ENCODE assay signal across 9 mouse cellular contexts in genomic region chr10:80262169-80262568, GRCm38 (mm10). TPM values are rescaled to one million over a fixed set of nuclear protein-coding genes. Genes with fewer than 3 reads are reported as not detected.
DNase-seq lines count a peak whose midpoint lies in the region; ATAC-seq and TF ChIP-seq lines count a peak whose summit lies in the region.
"Had no signal": no experiment of that assay in that cellular context is flagged by ENCODE, and none has a peak within 500 bp of the region (broad histone marks: within the 10 kb centered on the region; RNA-seq: fewer than 3 reads in every experiment).

No protein-coding gene starts in this region.

- no peak for ATAC-seq in kidney, embryonic 14.5 days (ENCODE audit: low FRiP score, low TSS enrichment)
- no peak for ATAC-seq in forebrain, postnatal 0 days
- no peak for ATAC-seq in liver, embryonic 16.5 days (ENCODE audit: low read depth)

- TF ChIP-seq POLR2A in MEL (IDR thresholded peaks at IDR 0.05; ENCODE audit: control insufficient read depth in 1 of 2, insufficient read depth in 1 of 2, low read depth in 1 of 2, low read length in 2 of 2, poor library complexity in 1 of 2): no peak

- H3K27ac ChIP-seq in kidney, embryonic 14.5 days (ENCODE audit: low read depth, low read length): peak overlapping the region; percentile 98; the same call in 1 of the 2 replicates
- peak overlapping the region; percentile 89 for H3K27ac ChIP-seq in MEL (ENCODE audit: control insufficient read depth, low read depth, low read length)
- H3K27ac ChIP-seq in forebrain, postnatal 0 days (ENCODE audit: low read depth, low read length): no peak overlapping the region
- peak overlapping the region; percentile 95 for H3K27ac ChIP-seq in liver, embryonic 16.5 days (ENCODE audit: low read length)

- intact Hi-C loops in left cerebral cortex, postnatal 4 days (cut with DNase I): no loop called here

- TF ChIP-seq CTCF in MEL (IDR thresholded peaks at IDR 0.05 in 2 of 3, conservative IDR thresholded peaks at IDR 0.05 in 1 of 3; ENCODE audit: control insufficient read depth in 1 of 3, insufficient read depth in 1 of 3, low read depth in 2 of 3, low read length in 3 of 3, poor library complexity in 1 of 3, severe bottlenecking in 1 of 3): no peak
- TF ChIP-seq CTCF in forebrain, postnatal 0 days (IDR thresholded peaks at IDR 0.05; ENCODE audit: low read depth): no peak

- DNase-seq in kidney, postnatal 25 days: no peak
- DNase-seq in MEL (ENCODE audit: low read depth, low spot score): peak; percentile 55
- no peak for DNase-seq in forebrain, postnatal 0 days
- no peak for DNase-seq in left cerebral cortex, postnatal 4 days
- no peak for DNase-seq in retina, postnatal 1 day
- no peak for DNase-seq in right cerebral cortex, postnatal 36 days (ENCODE audit: low spot score in 2 of 2)

- peaks cover 38% of the 10 kb centered on the region for H3K4me1 ChIP-seq in kidney, embryonic 14.5 days (ENCODE audit: control insufficient read depth, insufficient read depth, low read length)
- H3K4me1 ChIP-seq in MEL (ENCODE audit: control insufficient read depth in 1 of 2, insufficient read depth in 2 of 2, low read length in 2 of 2): peaks cover 4 to 26% of the 10 kb centered on the region in 2 experiments; a peak in 3 of 4 replicates
- H3K4me1 ChIP-seq in forebrain, postnatal 0 days (ENCODE audit: insufficient read depth): peaks cover 15% of the 10 kb centered on the region; the same call in 1 of the 2 replicates
- H3K4me1 ChIP-seq in liver, embryonic 16.5 days (ENCODE audit: control insufficient read depth, low read depth, low read length): peaks cover 64% of the 10 kb centered on the region

- 75% methylated on average over 12 of the region's 12 CpGs for WGBS in kidney, embryonic 14.5 days
- 71% methylated on average over 12 of the region's 12 CpGs for WGBS in forebrain, postnatal 0 days
- WGBS in liver, embryonic 16.5 days (ENCODE audit: insufficient replicate concordance): 57% methylated on average over 12 of the region's 12 CpGs

- no peak for TF ChIP-seq EP300 in MEL (IDR thresholded peaks at IDR 0.05; ENCODE audit: low read depth in 1 of 2, low read length in 2 of 2)

- peaks cover 22% of the 10 kb centered on the region for H3K79me2 ChIP-seq in MEL (ENCODE audit: control insufficient read depth, insufficient read depth, low read length, poor library complexity)

- H3K36me3 ChIP-seq in kidney, embryonic 14.5 days (ENCODE audit: control insufficient read depth, insufficient read depth, low read length): peaks cover 23% of the 10 kb centered on the region
- H3K36me3 ChIP-seq in MEL (ENCODE audit: control insufficient read depth in 1 of 2, insufficient read depth in 2 of 2, low read length in 2 of 2): peaks cover 0 to 17% of the 10 kb centered on the region in 2 experiments; a peak in 2 of 4 replicates
- H3K36me3 ChIP-seq in forebrain, postnatal 0 days (ENCODE audit: insufficient read depth): peaks cover 5% of the 10 kb centered on the region; the same call in 1 of the 2 replicates
- peaks cover 6% of the 10 kb centered on the region; the same call in 1 of the 2 replicates for H3K36me3 ChIP-seq in liver, embryonic 16.5 days (ENCODE audit: control insufficient read depth, insufficient read depth)

- no peaks in the 10 kb centered on the region for H3K27me3 ChIP-seq in kidney, embryonic 14.5 days (ENCODE audit: control insufficient read depth, insufficient read depth, low read length)
- H3K27me3 ChIP-seq in MEL (ENCODE audit: control insufficient read depth in 1 of 2, insufficient read depth in 2 of 2, low read length in 2 of 2): no peaks in the 10 kb centered on the region
- no peaks in the 10 kb centered on the region for H3K27me3 ChIP-seq in forebrain, postnatal 0 days (ENCODE audit: insufficient read depth, low read length)
- H3K27me3 ChIP-seq in liver, embryonic 16.5 days (ENCODE audit: control insufficient read depth, insufficient read depth, low read depth, low read length): no peaks in the 10 kb centered on the region

- peak overlapping the region; percentile 92 for H3K4me2 ChIP-seq in kidney, embryonic 14.5 days (replicated peaks; ENCODE audit: low read depth, low read length)
- peak overlapping the region; percentile 79 for H3K4me2 ChIP-seq in forebrain, postnatal 0 days (ENCODE audit: low read depth)
- peak overlapping the region; percentile 81 for H3K4me2 ChIP-seq in liver, embryonic 16.5 days (ENCODE audit: low read depth, low read length)

- peak overlapping the region; percentile 53 for H3K4me3 ChIP-seq in kidney, embryonic 14.5 days (ENCODE audit: low read length)
- peak overlapping the region; percentile 62 to 79 for H3K4me3 ChIP-seq in MEL (ENCODE audit: control insufficient read depth in 1 of 2, insufficient read depth in 1 of 2, low read depth in 2 of 2, low read length in 2 of 2)
- H3K4me3 ChIP-seq in forebrain, postnatal 0 days (ENCODE audit: low read depth, low read length): no peak overlapping the region
- peak overlapping the region; percentile 64 for H3K4me3 ChIP-seq in liver, embryonic 16.5 days (ENCODE audit: low read depth, low read length)

- no peak overlapping the region for H3K9ac ChIP-seq in kidney, embryonic 14.5 days (ENCODE audit: low read depth, low read length)
- peak overlapping the region; percentile 78 for H3K9ac ChIP-seq in MEL (ENCODE audit: control insufficient read depth, low read depth, low read length, poor library complexity, severe bottlenecking)
- H3K9ac ChIP-seq in forebrain, postnatal 0 days: peak overlapping the region; percentile 18; the same call in 1 of the 2 replicates
- H3K9ac ChIP-seq in liver, embryonic 16.5 days (ENCODE audit: low read depth, low read length): peak overlapping the region; percentile 52; the same call in 1 of the 2 replicates

- no peaks in the 10 kb centered on the region for H3K9me3 ChIP-seq in kidney, embryonic 14.5 days (ENCODE audit: control insufficient read depth, low read length)
- H3K9me3 ChIP-seq in MEL (replicated peaks; ENCODE audit: insufficient read depth, low read length): no peaks in the 10 kb centered on the region
- H3K9me3 ChIP-seq in forebrain, postnatal 0 days (ENCODE audit: low read length): no peaks in the 10 kb centered on the region
- no peaks in the 10 kb centered on the region for H3K9me3 ChIP-seq in liver, embryonic 16.5 days (replicated peaks; ENCODE audit: control insufficient read depth, low read length)

- TF ChIP-seq RAD21 in MEL (IDR thresholded peaks at IDR 0.05; ENCODE audit: low read depth, low read length): no peak

TF ChIP-seq in MEL, 35 proteins besides CTCF, POLR2A, EP300 and RAD21 (continues in another document):
- TF ChIP-seq USF2 (IDR thresholded peaks at IDR 0.05; ENCODE audit: borderline replicate concordance in 1 of 2, insufficient read depth in 1 of 2, low read depth in 1 of 2, low read length in 2 of 2) (no peak), NELFE (IDR thresholded peaks at IDR 0.05; ENCODE audit: low read depth, low read length) (no peak)

RNA-seq across cellular contexts. Expression of gene Dazap1, which starts 0.9 kb away (rescaled TPM):
- polyA plus RNA-seq in kidney, embryonic 14.5 days (2014; fragmentation: Nextera tagmentation; extraction: Ambion mirVana): 45.8 and 56.9 TPM in 2 replicates
- 159 and 166 TPM in 2 replicates for total RNA-seq in MEL (2012; rRNA removed)
- polyA plus RNA-seq in MEL (2012; ENCODE audit: insufficient read depth in 1 of 2, insufficient read length in 2 of 2, low read depth in 1 of 2, low replicate concordance in 2 of 2, missing spikeins in 1 of 2): 100 to 1,000 TPM in 1 of 2 experiments, not detected in 1; 236 TPM
- total RNA-seq in forebrain, postnatal 0 days (2014; rRNA removed): 120 and 122 TPM in 2 replicates
- 42.4 and 46.1 TPM in 2 replicates for polyA plus RNA-seq in forebrain, postnatal 0 days (2015; fragmentation: Nextera tagmentation; extraction: Ambion mirVana)
- 21.1 and 21.3 TPM in 2 replicates for polyA plus RNA-seq in liver, embryonic 16.5 days (2015; fragmentation: Nextera tagmentation; extraction: Ambion mirVana)
- 100 to 1,000 TPM; 136 to 145 TPM for total RNA-seq in left cerebral cortex, postnatal 4 days (2021)

RNA-seq across cellular contexts. Expression of gene Gamt, which starts 1.4 kb away (rescaled TPM):
- 30.2 and 33.6 TPM in 2 replicates for polyA plus RNA-seq in kidney, embryonic 14.5 days (2014; fragmentation: Nextera tagmentation; extraction: Ambion mirVana)
- 4.1 and 6.0 TPM in 2 replicates for total RNA-seq in MEL (2012; rRNA removed)
- polyA plus RNA-seq in MEL (2012; ENCODE audit: insufficient read depth in 1 of 2, insufficient read length in 2 of 2, low read depth in 1 of 2, low replicate concordance in 2 of 2, missing spikeins in 1 of 2): 1 to 10 TPM in 1 of 2 experiments, not detected in 1; 8.4 TPM
- total RNA-seq in forebrain, postnatal 0 days (2014; rRNA removed): 15.2 and 18.2 TPM in 2 replicates
- polyA plus RNA-seq in forebrain, postnatal 0 days (2015; fragmentation: Nextera tagmentation; extraction: Ambion mirVana): 20.8 and 21.8 TPM in 2 replicates
- polyA plus RNA-seq in liver, embryonic 16.5 days (2015; fragmentation: Nextera tagmentation; extraction: Ambion mirVana): 138 and 166 TPM in 2 replicates
- total RNA-seq in left cerebral cortex, postnatal 4 days (2021): 10 to 100 TPM; 21.9 to 23.0 TPM

RNA-seq across cellular contexts. Expression of gene Ndufs7, which starts 13.2 kb away (rescaled TPM):
- polyA plus RNA-seq in kidney, embryonic 14.5 days (2014; fragmentation: Nextera tagmentation; extraction: Ambion mirVana): 382 and 390 TPM in 2 replicates
- total RNA-seq in MEL (2012; rRNA removed): 341 and 377 TPM in 2 replicates
- 100 to 1,000 TPM in 1 of 2 experiments, not detected in 1; 458 TPM for polyA plus RNA-seq in MEL (2012; ENCODE audit: insufficient read depth in 1 of 2, insufficient read length in 2 of 2, low read depth in 1 of 2, low replicate concordance in 2 of 2, missing spikeins in 1 of 2)
- 162 and 212 TPM in 2 replicates for total RNA-seq in forebrain, postnatal 0 days (2014; rRNA removed)
- polyA plus RNA-seq in forebrain, postnatal 0 days (2015; fragmentation: Nextera tagmentation; extraction: Ambion mirVana): 343 and 394 TPM in 2 replicates
- 220 and 223 TPM in 2 replicates for polyA plus RNA-seq in liver, embryonic 16.5 days (2015; fragmentation: Nextera tagmentation; extraction: Ambion mirVana)
- 100 to 1,000 TPM; 124 to 125 TPM for total RNA-seq in left cerebral cortex, postnatal 4 days (2021)

RNA-seq across cellular contexts. Expression of gene Rps15, which starts 30.1 kb away (rescaled TPM):
- polyA plus RNA-seq in kidney, embryonic 14.5 days (2014; fragmentation: Nextera tagmentation; extraction: Ambion mirVana): 1,166 and 1,350 TPM in 2 replicates
- 3,963 and 4,320 TPM in 2 replicates for total RNA-seq in MEL (2012; rRNA removed)
- polyA plus RNA-seq in MEL (2012; ENCODE audit: insufficient read depth in 1 of 2, insufficient read length in 2 of 2, low read depth in 1 of 2, low replicate concordance in 2 of 2, missing spikeins in 1 of 2): 1,000 to 10,000 TPM; 1,331 to 3,905 TPM
- 1,181 and 1,718 TPM in 2 replicates for total RNA-seq in forebrain, postnatal 0 days (2014; rRNA removed)
- 681 and 897 TPM in 2 replicates for polyA plus RNA-seq in forebrain, postnatal 0 days (2015; fragmentation: Nextera tagmentation; extraction: Ambion mirVana)
- 460 and 501 TPM in 2 replicates for polyA plus RNA-seq in liver, embryonic 16.5 days (2015; fragmentation: Nextera tagmentation; extraction: Ambion mirVana)
- 100 to 1,000 TPM; 873 to 899 TPM for total RNA-seq in left cerebral cortex, postnatal 4 days (2021)

RNA-seq across cellular contexts. Expression of gene Apc2, which starts 33.6 kb away (rescaled TPM):
- 1.0 and 1.4 TPM in 2 replicates for polyA plus RNA-seq in kidney, embryonic 14.5 days (2014; fragmentation: Nextera tagmentation; extraction: Ambion mirVana)
- 0.39 and 0.58 TPM in 2 replicates for total RNA-seq in MEL (2012; rRNA removed)
- polyA plus RNA-seq in MEL (2012; ENCODE audit: insufficient read depth in 1 of 2, insufficient read length in 2 of 2, low read depth in 1 of 2, low replicate concordance in 2 of 2, missing spikeins in 1 of 2): 1 to 10 TPM in 1 of 2 experiments, not detected in 1; 1.2 TPM
- total RNA-seq in forebrain, postnatal 0 days (2014; rRNA removed): 309 and 328 TPM in 2 replicates
- 85.3 and 112 TPM in 2 replicates for polyA plus RNA-seq in forebrain, postnatal 0 days (2015; fragmentation: Nextera tagmentation; extraction: Ambion mirVana)
- 0.12 and 0.23 TPM in 2 replicates for polyA plus RNA-seq in liver, embryonic 16.5 days (2015; fragmentation: Nextera tagmentation; extraction: Ambion mirVana)
- 100 to 1,000 TPM; 398 to 400 TPM for total RNA-seq in left cerebral cortex, postnatal 4 days (2021)
- total RNA-seq: megakaryocyte progenitor cell, adult 5-6 weeks had no signal
